Mouse (Mus musculus) ES-Bruce4 (cell line): ENCODE measurements at regions not wholly inside any gene's neighbourhood (a gene's known extent, or its start where the extent isn't known, plus 50 kb on each side); places are given as distances from the start of the nearest gene placed in this dataset.

Experiments used
- CTCF ChIP-seq: IDR thresholded peaks from one replicate; pipeline ENCODE4 v1.8.1; 2011; ENCODE audit warnings: low read depth, low read length
- EP300 ChIP-seq: IDR thresholded peaks from 2 replicates; pipeline ENCODE4 v1.6.1; 2011; ENCODE audit warnings: low read depth, low read length; ENCODE audit not compliant: insufficient read depth
- POLR2A ChIP-seq: IDR thresholded peaks from one replicate; pipeline ENCODE4 v1.8.1; 2011; ENCODE audit warnings: low read length; ENCODE audit not compliant: insufficient read depth

- TF ChIP-seq POLR2A (no peak), CTCF (no peak), EP300 (no peak)
Measured at GRCm38 (mm10) chr2:172728240-172728821, 178.9 kb downstream of the Tfap2c start.
